Mouse (Mus musculus): ENCODE measurements around the gene Pwwp2b. TPM values are rescaled to one million over a fixed set of nuclear protein-coding genes. Genes with fewer than 3 reads are reported as not detected.
A peak's percentile ranks its signal among the peaks of the same experiment; 100 is the strongest.

Pwwp2b gene
- polyA plus RNA-seq, 1 experiment: 317 TPM

DNA sequence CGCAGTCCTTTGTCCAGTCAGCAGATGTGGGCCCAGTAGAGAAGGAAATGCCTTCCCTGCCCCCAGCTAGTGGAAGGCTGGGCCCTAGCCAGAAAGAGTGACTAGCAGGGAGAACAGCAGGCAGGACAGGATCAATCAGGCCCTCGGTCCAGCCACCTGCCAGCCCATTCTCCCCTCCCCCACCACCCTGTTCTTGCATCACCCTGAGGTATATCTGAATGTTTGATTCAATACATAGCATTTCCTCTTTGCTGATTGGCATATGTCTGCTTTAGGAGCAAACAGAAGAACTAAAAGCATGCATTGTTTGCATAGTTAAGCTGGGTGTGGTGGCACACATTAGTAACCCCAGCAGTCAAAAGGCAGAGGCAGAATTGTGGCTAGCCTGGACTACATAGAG is 32.9 kb downstream of the Pwwp2b start:
- Histone ChIP-seq H3K27ac (ENCODE audit: control insufficient read depth, insufficient read depth, low read depth, low read length) (no peak overlapping the region), H3K4me1 (ENCODE audit: control insufficient read depth, insufficient read depth, low read length) (no peaks in the 10 kb centered on the region), H3K27me3 (ENCODE audit: control insufficient read depth, insufficient read depth, low read length) (no peaks in the 10 kb centered on the region), H3K4me3 (ENCODE audit: control insufficient read depth, low read depth, low read length) (no peak overlapping the region), H3K36me3 (ENCODE audit: control insufficient read depth, insufficient read depth, low read length) (no peaks in the 10 kb centered on the region)
- TF ChIP-seq CTCF (IDR thresholded peaks at IDR 0.05; ENCODE audit: control insufficient read depth, insufficient read depth, insufficient replicate concordance, low read depth, low read length) (no peak), POLR2A (IDR thresholded peaks at IDR 0.05; ENCODE audit: control insufficient read depth, low read depth, low read length) (no peak)

DNA sequence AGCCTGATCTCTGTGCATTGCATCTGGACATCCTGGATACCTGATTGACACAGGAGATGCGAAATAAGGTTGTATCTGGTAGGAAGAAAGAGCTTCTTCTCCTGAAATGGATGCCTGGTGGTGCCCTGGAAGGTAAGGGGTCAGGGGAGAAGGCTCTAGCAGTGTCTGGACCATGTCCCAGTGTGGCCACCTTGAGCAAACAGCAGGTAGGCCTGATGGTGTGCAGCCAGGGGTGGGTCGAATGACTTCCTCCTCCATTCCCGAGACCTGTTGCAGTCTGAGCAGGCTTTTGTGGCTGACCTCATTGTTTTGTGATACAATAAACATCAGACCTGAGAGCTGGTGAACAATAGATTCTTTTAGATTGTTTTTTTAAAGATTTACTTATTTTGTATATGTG is 33.8 kb downstream of the Pwwp2b start:
- no peak overlapping the region for H3K27ac ChIP-seq (ENCODE audit: control insufficient read depth, insufficient read depth, low read depth, low read length)
- no peaks in the 10 kb centered on the region for H3K4me1 ChIP-seq (ENCODE audit: control insufficient read depth, insufficient read depth, low read length)
- H3K27me3 ChIP-seq (ENCODE audit: control insufficient read depth, insufficient read depth, low read length): no peaks in the 10 kb centered on the region
- TF ChIP-seq CTCF (IDR thresholded peaks at IDR 0.05; ENCODE audit: control insufficient read depth, insufficient read depth, insufficient replicate concordance, low read depth, low read length): no peak
- TF ChIP-seq POLR2A (IDR thresholded peaks at IDR 0.05; ENCODE audit: control insufficient read depth, low read depth, low read length): no peak
- no peak overlapping the region for H3K4me3 ChIP-seq (ENCODE audit: control insufficient read depth, low read depth, low read length)
- H3K36me3 ChIP-seq (ENCODE audit: control insufficient read depth, insufficient read depth, low read length): no peaks in the 10 kb centered on the region

DNA sequence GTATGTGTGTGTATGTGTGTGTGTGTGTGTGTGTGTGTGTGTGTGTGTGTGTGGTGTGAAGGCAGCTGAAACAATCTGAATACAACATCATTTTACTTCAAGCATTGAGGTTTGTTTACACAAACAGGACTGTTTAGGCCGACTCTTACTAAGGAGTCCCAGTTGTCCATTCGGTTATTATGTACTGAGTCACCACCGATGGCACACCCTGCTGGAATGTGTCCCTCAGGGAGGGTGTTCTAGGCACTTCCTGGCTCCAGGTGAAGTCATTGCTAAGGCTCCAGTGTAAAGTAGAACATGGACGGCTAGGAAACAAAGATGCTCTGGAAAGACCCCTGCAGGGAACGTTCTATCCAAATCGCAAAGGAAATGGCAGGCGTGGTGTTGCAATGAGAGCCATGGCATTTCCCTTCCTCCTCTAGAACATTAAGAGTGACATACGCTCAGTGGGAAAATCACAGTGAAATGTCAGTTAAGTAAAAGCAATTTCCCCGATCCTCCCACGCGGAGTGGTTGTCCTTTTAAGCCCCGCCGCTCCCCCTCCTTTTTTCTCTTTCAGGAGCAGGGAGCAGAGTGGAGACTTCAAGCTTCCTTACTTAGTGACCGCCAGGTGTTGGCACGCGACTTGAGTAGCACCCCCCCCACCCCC is 37.1 kb downstream of the Pwwp2b start:
- H3K4me1 ChIP-seq (ENCODE audit: control insufficient read depth, insufficient read depth, low read length): no peaks in the 10 kb centered on the region; the same call in 1 of the 2 replicates
- 0 out of 2 replicates have a peak overlapping the region, but pooled peaks have one; percentile 6 for H3K27ac ChIP-seq (ENCODE audit: control insufficient read depth, insufficient read depth, low read depth, low read length)
- no peaks in the 10 kb centered on the region for H3K36me3 ChIP-seq (ENCODE audit: control insufficient read depth, insufficient read depth, low read length)
- H3K4me3 ChIP-seq (ENCODE audit: control insufficient read depth, low read depth, low read length): no peak overlapping the region
- TF ChIP-seq POLR2A (IDR thresholded peaks at IDR 0.05; ENCODE audit: control insufficient read depth, low read depth, low read length) (no peak), CTCF (IDR thresholded peaks at IDR 0.05; ENCODE audit: control insufficient read depth, insufficient read depth, insufficient replicate concordance, low read depth, low read length) (no peak)
- no peaks in the 10 kb centered on the region for H3K27me3 ChIP-seq (ENCODE audit: control insufficient read depth, insufficient read depth, low read length)

DNA sequence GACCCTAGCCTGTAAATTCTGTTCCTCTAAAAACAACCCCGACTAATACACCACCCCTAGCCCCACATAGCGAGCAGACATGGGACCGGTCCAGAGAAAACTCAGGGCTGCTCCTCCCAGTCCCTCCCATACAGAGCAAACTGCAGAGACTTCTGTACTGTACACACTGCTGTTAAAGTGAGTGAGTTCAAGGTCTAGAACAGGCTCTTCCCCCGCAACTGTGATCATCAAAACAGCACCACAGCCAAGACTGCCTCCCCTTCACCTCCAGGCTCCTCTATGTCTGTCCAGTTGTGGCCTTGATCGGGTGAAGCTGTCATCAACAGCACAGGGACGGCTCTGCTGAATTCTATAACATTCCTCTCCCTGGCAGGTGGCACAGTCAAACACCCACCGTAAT is 40.3 kb downstream of the Pwwp2b start:
- Histone ChIP-seq H3K27me3 (ENCODE audit: control insufficient read depth, insufficient read depth, low read length) (no peaks in the 10 kb centered on the region), H3K27ac (ENCODE audit: control insufficient read depth, insufficient read depth, low read depth, low read length) (peak overlapping the region; percentile 15; the same call in 1 of the 2 replicates), H3K36me3 (ENCODE audit: control insufficient read depth, insufficient read depth, low read length) (no peaks in the 10 kb centered on the region), H3K4me3 (ENCODE audit: control insufficient read depth, low read depth, low read length) (no peak overlapping the region), H3K4me1 (ENCODE audit: control insufficient read depth, insufficient read depth, low read length) (no peaks in the 10 kb centered on the region; the same call in 1 of the 2 replicates)
- TF ChIP-seq POLR2A (IDR thresholded peaks at IDR 0.05; ENCODE audit: control insufficient read depth, low read depth, low read length) (no peak), CTCF (IDR thresholded peaks at IDR 0.05; ENCODE audit: control insufficient read depth, insufficient read depth, insufficient replicate concordance, low read depth, low read length) (no peak)

DNA sequence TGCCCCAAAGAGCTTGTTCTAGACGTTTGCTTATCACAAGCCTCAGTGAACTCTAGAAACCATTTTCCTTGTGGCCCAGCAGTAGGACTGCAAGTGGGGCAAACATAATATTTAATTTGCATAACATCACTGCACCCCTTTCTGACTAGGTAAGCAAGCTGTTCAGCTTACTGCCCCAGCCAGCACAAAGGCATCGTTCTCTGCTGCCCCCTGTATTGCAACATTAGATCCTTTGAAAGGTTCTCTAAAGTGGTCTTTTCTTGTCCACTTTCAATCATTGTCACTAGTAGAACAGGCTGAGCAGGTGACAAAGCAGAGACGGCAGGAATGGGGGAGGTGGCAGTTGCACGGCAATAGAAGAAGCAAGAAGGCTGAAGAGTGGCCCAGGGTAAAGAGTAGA is 45.1 kb downstream of the Pwwp2b start:
- no peaks in the 10 kb centered on the region; the same call in none of the 2 replicates for H3K4me1 ChIP-seq (ENCODE audit: control insufficient read depth, insufficient read depth, low read length)
- H3K27me3 ChIP-seq (ENCODE audit: control insufficient read depth, insufficient read depth, low read length): no peaks in the 10 kb centered on the region
- no peak for TF ChIP-seq CTCF (IDR thresholded peaks at IDR 0.05; ENCODE audit: control insufficient read depth, insufficient read depth, insufficient replicate concordance, low read depth, low read length)
- TF ChIP-seq POLR2A (IDR thresholded peaks at IDR 0.05; ENCODE audit: control insufficient read depth, low read depth, low read length): no peak
- no peak overlapping the region for H3K27ac ChIP-seq (ENCODE audit: control insufficient read depth, insufficient read depth, low read depth, low read length)
- no peaks in the 10 kb centered on the region for H3K36me3 ChIP-seq (ENCODE audit: control insufficient read depth, insufficient read depth, low read length)
- no peak overlapping the region for H3K4me3 ChIP-seq (ENCODE audit: control insufficient read depth, low read depth, low read length)

DNA sequence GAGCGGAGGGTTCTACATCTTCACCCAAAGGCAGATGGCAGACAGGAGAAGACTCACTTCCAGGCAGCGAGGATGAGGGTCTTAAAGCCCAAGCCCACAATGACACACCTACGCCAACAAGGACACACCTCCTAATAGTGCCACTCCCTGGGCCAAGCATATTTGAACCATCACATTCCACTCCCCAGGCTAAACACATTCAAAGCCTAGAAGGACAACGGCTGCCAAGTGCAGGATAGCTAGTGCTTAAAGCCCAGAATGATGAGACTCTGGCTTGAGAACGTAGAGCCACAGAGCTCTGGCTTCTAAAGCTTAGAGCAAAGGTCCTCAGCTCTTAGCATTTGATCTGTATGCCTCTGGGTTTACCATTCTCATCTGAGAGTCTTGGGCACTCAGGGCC is 45.8 kb downstream of the Pwwp2b start:
- Histone ChIP-seq H3K36me3 (ENCODE audit: control insufficient read depth, insufficient read depth, low read length) (no peaks in the 10 kb centered on the region), H3K27me3 (ENCODE audit: control insufficient read depth, insufficient read depth, low read length) (no peaks in the 10 kb centered on the region), H3K27ac (ENCODE audit: control insufficient read depth, insufficient read depth, low read depth, low read length) (no peak overlapping the region), H3K4me3 (ENCODE audit: control insufficient read depth, low read depth, low read length) (no peak overlapping the region), H3K4me1 (ENCODE audit: control insufficient read depth, insufficient read depth, low read length) (no peaks in the 10 kb centered on the region; the same call in none of the 2 replicates)
- TF ChIP-seq CTCF (IDR thresholded peaks at IDR 0.05; ENCODE audit: control insufficient read depth, insufficient read depth, insufficient replicate concordance, low read depth, low read length) (no peak), POLR2A (IDR thresholded peaks at IDR 0.05; ENCODE audit: control insufficient read depth, low read depth, low read length) (no peak)

DNA sequence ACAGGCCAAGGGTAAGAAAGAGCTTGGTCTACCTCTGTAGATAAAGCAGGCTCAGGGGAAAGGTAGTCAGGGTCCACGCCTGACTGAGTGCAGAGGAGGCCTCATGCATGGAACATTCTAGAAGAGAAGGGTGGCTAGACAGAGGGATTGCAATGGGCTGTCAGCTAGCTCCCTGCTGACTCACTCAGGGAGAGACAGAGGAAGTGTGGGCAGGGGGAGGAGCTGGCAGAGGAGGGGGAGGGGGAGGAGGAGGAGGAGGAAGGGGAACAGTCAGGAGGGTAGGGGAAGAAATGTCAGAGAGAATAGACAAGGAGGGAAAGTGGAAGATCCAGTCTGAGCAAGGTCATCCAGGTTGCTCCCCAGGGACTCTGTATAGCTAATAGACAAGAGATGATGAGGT is 47.4 kb downstream of the Pwwp2b start:
- Histone ChIP-seq H3K27me3 (ENCODE audit: control insufficient read depth, insufficient read depth, low read length) (no peaks in the 10 kb centered on the region), H3K27ac (ENCODE audit: control insufficient read depth, insufficient read depth, low read depth, low read length) (no peak overlapping the region), H3K36me3 (ENCODE audit: control insufficient read depth, insufficient read depth, low read length) (no peaks in the 10 kb centered on the region), H3K4me3 (ENCODE audit: control insufficient read depth, low read depth, low read length) (no peak overlapping the region), H3K4me1 (ENCODE audit: control insufficient read depth, insufficient read depth, low read length) (no peaks in the 10 kb centered on the region; the same call in none of the 2 replicates)
- no peak for TF ChIP-seq POLR2A (IDR thresholded peaks at IDR 0.05; ENCODE audit: control insufficient read depth, low read depth, low read length)
- no peak for TF ChIP-seq CTCF (IDR thresholded peaks at IDR 0.05; ENCODE audit: control insufficient read depth, insufficient read depth, insufficient replicate concordance, low read depth, low read length)
